Mouse (Mus musculus) forebrain, embryonic 11.5 days (tissue): ENCODE measurements around the gene Ghrhr. TPM values are rescaled to one million over a fixed set of nuclear protein-coding genes. Genes with fewer than 3 reads are reported as not detected.

Experiments
- ATAC-seq: fragments of 200-750 bp; cut with Nextera tagmentation; replicated peaks from 2 replicates; pipeline ENCODE4 v1.8.0; 2017; ENCODE audit warnings: moderate TSS enrichment; ENCODE audit not compliant: low FRiP score
- DNase-seq: peaks from one replicate; pipeline ENCODE4 v3.0.0-alpha.2; 2017; ENCODE audit warnings: low spot score
- H3K27ac ChIP-seq: fragments of 300-500 bp; sonication (generic); 2 replicates; pipeline ENCODE4 v1.5.1; 2014; ENCODE audit warnings: low read depth, low read length
- H3K27me3 ChIP-seq: fragments of 300-500 bp; sonication (generic); 2 replicates; pipeline ENCODE4 v1.6.1; 2014; ENCODE audit warnings: mild to moderate bottlenecking, low read length, mixed read lengths; ENCODE audit not compliant: control insufficient read depth, insufficient read depth
- H3K36me3 ChIP-seq: fragments of 300-500 bp; sonication (generic); 2 replicates; pipeline ENCODE4 v1.6.1; 2014; ENCODE audit warnings: mild to moderate bottlenecking, low read length, moderate library complexity, mixed read lengths; ENCODE audit not compliant: control insufficient read depth, insufficient read depth
- H3K4me1 ChIP-seq: fragments of 300-500 bp; sonication (generic); replicated peaks from 2 replicates; pipeline ENCODE4 v1.6.1; 2014; ENCODE audit warnings: low read length, mixed read lengths; ENCODE audit not compliant: control insufficient read depth, insufficient read depth
- H3K4me2 ChIP-seq: fragments of 300-500 bp; sonication (generic); 2 replicates; pipeline ENCODE4 v1.6.1; 2014; ENCODE audit warnings: low read depth, mild to moderate bottlenecking, low read length, moderate library complexity, mixed read lengths; ENCODE audit not compliant: severe bottlenecking
- H3K4me3 ChIP-seq: fragments of 300-500 bp; sonication (generic); 2 replicates; pipeline ENCODE4 v1.5.1; 2014; ENCODE audit warnings: low read depth, low read length
- H3K9ac ChIP-seq: fragments of 300-500 bp; sonication (generic); 2 replicates; pipeline ENCODE4 v1.6.1; 2014; ENCODE audit warnings: low read length
- H3K9me3 ChIP-seq: fragments of 300-500 bp; sonication (generic); 2 replicates; pipeline ENCODE4 v1.6.1; 2016; ENCODE audit warnings: low read length, mixed read lengths; ENCODE audit not compliant: control insufficient read depth
- WGBS: fragments of 180-500 bp; shearing (Covaris S2); extraction: QIAGEN DNeasy Blood & Tissue Kit; methylation state at CpG from one replicate; pipeline ENCODE4 v1.1.7; 2014; 5-methylcytosine and 5-hydroxymethylcytosine counted together
- polyA plus RNA-seq: library from polyadenylated mRNA; unstranded; fragments of >200 nt; fragmentation: Nextera tagmentation; extraction: Ambion mirVana; gene quantifications from 2 replicates; pipeline ENCODE4 v1.2.1, GENCODE M21; 2014

Gene Ghrhr
- polyA plus RNA-seq, 1 experiment from 2014 or later, result not detected

GRCm38 (mm10) chr6:55381966-55382365, 5.9 kb downstream of the Ghrhr start:
- Histone ChIP-seq H3K27ac (no peak overlapping the region), H3K36me3 (no peaks in the 10 kb centered on the region), H3K9me3 (no peaks in the 10 kb centered on the region), H3K9ac (no peak overlapping the region), H3K27me3 (no peaks in the 10 kb centered on the region), H3K4me1 (no peaks in the 10 kb centered on the region), H3K4me2 (no peak overlapping the region), H3K4me3 (no peak overlapping the region)
- DNase-seq (no peak), ATAC-seq (no peak)
- WGBS, result 79% methylated on average over 4 of the region's 4 CpGs

GRCm38 (mm10) chr6:55383897-55384296, 7.8 kb downstream of the Ghrhr start:
- H3K9ac ChIP-seq, result no peak overlapping the region
- 42% methylated on average over 1 of the region's 1 CpGs for WGBS

GRCm38 (mm10) chr6:55384356-55384951, 8.4 kb downstream of the Ghrhr start:
- H3K4me1 ChIP-seq, result no peaks in the 10 kb centered on the region
- no peak for ATAC-seq
- H3K27ac ChIP-seq, result no peak overlapping the region
- no peaks in the 10 kb centered on the region for H3K27me3 ChIP-seq
- no peaks in the 10 kb centered on the region for H3K9me3 ChIP-seq
- DNase-seq, result no peak
- H3K9ac ChIP-seq, result no peak overlapping the region
- WGBS, result 72% methylated on average over 5 of the region's 5 CpGs
- H3K4me2 ChIP-seq, result no peak overlapping the region
- H3K36me3 ChIP-seq, result no peaks in the 10 kb centered on the region
- H3K4me3 ChIP-seq, result no peak overlapping the region

More at GRCm38 (mm10) chr6:55383897-55384296, 7.8 kb downstream of the Ghrhr start:
- H3K27me3 ChIP-seq, result no peaks in the 10 kb centered on the region
- H3K9me3 ChIP-seq, result no peaks in the 10 kb centered on the region
- H3K27ac ChIP-seq, result no peak overlapping the region
- no peak overlapping the region for H3K4me3 ChIP-seq
- ATAC-seq (no peak), DNase-seq (peak; percentile 70)
- no peaks in the 10 kb centered on the region for H3K36me3 ChIP-seq
- no peaks in the 10 kb centered on the region for H3K4me1 ChIP-seq
- no peak overlapping the region for H3K4me2 ChIP-seq

- ATAC-seq (peak; percentile 31; the same call in 1 of the 2 replicates), DNase-seq (peak; percentile 53)
- H3K4me2 ChIP-seq, result no peak overlapping the region
- no peak overlapping the region for H3K4me3 ChIP-seq
- no peak overlapping the region for H3K9ac ChIP-seq
- 55% methylated on average over 12 of the region's 12 CpGs for WGBS
- no peaks in the 10 kb centered on the region for H3K4me1 ChIP-seq
- no peaks in the 10 kb centered on the region for H3K9me3 ChIP-seq
- no peak overlapping the region for H3K27ac ChIP-seq
- no peaks in the 10 kb centered on the region for H3K27me3 ChIP-seq
- no peaks in the 10 kb centered on the region for H3K36me3 ChIP-seq
Observed at GRCm38 (mm10) chr6:55388546-55389169, 12.6 kb downstream of the Ghrhr start.

- no peaks in the 10 kb centered on the region for H3K4me1 ChIP-seq
- H3K9ac ChIP-seq, result no peak overlapping the region
- 64% methylated on average over 5 of the region's 5 CpGs for WGBS
- H3K27ac ChIP-seq, result no peak overlapping the region
- ATAC-seq, result no peak
- H3K9me3 ChIP-seq, result no peaks in the 10 kb centered on the region
- H3K27me3 ChIP-seq, result no peaks in the 10 kb centered on the region
- no peaks in the 10 kb centered on the region for H3K36me3 ChIP-seq
- no peak overlapping the region for H3K4me2 ChIP-seq
- no peak overlapping the region for H3K4me3 ChIP-seq
- DNase-seq, result no peak
Observed at GRCm38 (mm10) chr6:55389321-55389720, 13.2 kb downstream of the Ghrhr start.

- DNase-seq (no peak), ATAC-seq (no peak)
- Histone ChIP-seq H3K27me3 (no peaks in the 10 kb centered on the region), H3K36me3 (no peaks in the 10 kb centered on the region), H3K4me1 (no peaks in the 10 kb centered on the region), H3K27ac (no peak overlapping the region), H3K9me3 (no peaks in the 10 kb centered on the region), H3K4me2 (no peak overlapping the region), H3K9ac (no peak overlapping the region), H3K4me3 (no peak overlapping the region)
- 65% methylated on average over 4 of the region's 4 CpGs for WGBS
Observed at GRCm38 (mm10) chr6:55391814-55392213, 15.7 kb downstream of the Ghrhr start.

- no peaks in the 10 kb centered on the region for H3K9me3 ChIP-seq
- H3K27ac ChIP-seq, result no peak overlapping the region
- H3K27me3 ChIP-seq, result no peaks in the 10 kb centered on the region
- no peak overlapping the region for H3K4me3 ChIP-seq
- ATAC-seq, result peak; percentile 57
- H3K36me3 ChIP-seq, result no peaks in the 10 kb centered on the region
- no peaks in the 10 kb centered on the region for H3K4me1 ChIP-seq
- 17% methylated on average over 4 of the region's 4 CpGs for WGBS
- no peak overlapping the region for H3K9ac ChIP-seq
- DNase-seq, result peak; percentile 86
- no peak overlapping the region for H3K4me2 ChIP-seq
Observed at GRCm38 (mm10) chr6:55392453-55392852, 16.4 kb downstream of the Ghrhr start.

GRCm38 (mm10) chr6:55394854-55395253, 18.8 kb downstream of the Ghrhr start:
- no peaks in the 10 kb centered on the region for H3K4me1 ChIP-seq
- no peak overlapping the region for H3K9ac ChIP-seq
- DNase-seq (no peak), ATAC-seq (no peak)
- no peaks in the 10 kb centered on the region for H3K27me3 ChIP-seq
- no peak overlapping the region for H3K4me3 ChIP-seq
- H3K4me2 ChIP-seq, result no peak overlapping the region
- no peaks in the 10 kb centered on the region for H3K36me3 ChIP-seq
- no peaks in the 10 kb centered on the region for H3K9me3 ChIP-seq
- H3K27ac ChIP-seq, result no peak overlapping the region
- 74% methylated on average over 10 of the region's 10 CpGs for WGBS

GRCm38 (mm10) chr6:55396176-55396575, 20.1 kb downstream of the Ghrhr start:
- Histone ChIP-seq H3K4me1 (no peaks in the 10 kb centered on the region), H3K4me3 (no peak overlapping the region), H3K9me3 (no peaks in the 10 kb centered on the region), H3K27me3 (no peaks in the 10 kb centered on the region), H3K9ac (no peak overlapping the region), H3K4me2 (no peak overlapping the region), H3K36me3 (no peaks in the 10 kb centered on the region), H3K27ac (no peak overlapping the region)
- WGBS, result 60% methylated on average over 3 of the region's 3 CpGs
- no peak for DNase-seq
- no peak for ATAC-seq
